Mouse (Mus musculus): ENCODE measurements around the gene Chmp5.

GRCm38 (mm10) chr4:40947565-40948159, 545 bp upstream of the Chmp5 start:
- TF ChIP-seq CTCF (IDR thresholded peaks at IDR 0.05; ENCODE audit: insufficient read depth, low read length) (no peak), POLR2A (IDR thresholded peaks at IDR 0.05; ENCODE audit: borderline replicate concordance, extremely low read depth, low read depth, low read length) (no peak)
